Mouse (Mus musculus) B cell, adult 2 months (primary cell): ENCODE measurements around the gene Itgam.
A peak's percentile ranks its signal among the peaks of the same experiment; 100 is the strongest.

Experiments used
- DNase-seq, 2 experiments: peaks; one replicate each; pipeline ENCODE4 v3.0.0; 2022

Gene Itgam

GRCm38 (mm10) chr7:128058576-128058975, 3.9 kb upstream of the Itgam start:
- DNase-seq, result peak in 1 of 2 experiments; percentile 27

- DNase-seq, result no peak
Measured at GRCm38 (mm10) chr7:128059091-128059490, 3.3 kb upstream of the Itgam start.

GRCm38 (mm10) chr7:128063211-128063781, 856 bp downstream of the Itgam start:
- DNase-seq, result no peak

GRCm38 (mm10) chr7:128065547-128065946, 3.1 kb downstream of the Itgam start:
- DNase-seq, result peak in 1 of 2 experiments; percentile 28

GRCm38 (mm10) chr7:128067847-128068246, 5.4 kb downstream of the Itgam start:
- DNase-seq, result peak; percentile 39 to 53

GRCm38 (mm10) chr7:128069844-128070243, 7.4 kb downstream of the Itgam start:
- no peak for DNase-seq

GRCm38 (mm10) chr7:128071816-128072215, 9.4 kb downstream of the Itgam start:
- no peak for DNase-seq

- no peak for DNase-seq
Measured at GRCm38 (mm10) chr7:128080012-128080411, 17.6 kb downstream of the Itgam start.

- DNase-seq, result no peak
Measured at GRCm38 (mm10) chr7:128089141-128089540, 26.7 kb downstream of the Itgam start.

- DNase-seq, result no peak
Measured at GRCm38 (mm10) chr7:128098135-128098534, 35.7 kb downstream of the Itgam start.

GRCm38 (mm10) chr7:128100742-128101357, 38.4 kb downstream of the Itgam start:
- DNase-seq, result peak; percentile 18 to 45

GRCm38 (mm10) chr7:128105246-128105645, 42.8 kb downstream of the Itgam start:
- peak in 1 of 2 experiments; percentile 10 for DNase-seq

GRCm38 (mm10) chr7:128107462-128107861, 45.0 kb downstream of the Itgam start:
- DNase-seq, result no peak

GRCm38 (mm10) chr7:128110314-128110713, 47.9 kb downstream of the Itgam start:
- DNase-seq, result no peak

GRCm38 (mm10) chr7:128112131-128112530, 49.7 kb downstream of the Itgam start:
- no peak for DNase-seq

- no peak for DNase-seq
Measured at GRCm38 (mm10) chr7:128114371-128115105, 52.1 kb downstream of the Itgam start.

GRCm38 (mm10) chr7:128115211-128115958, 52.9 kb downstream of the Itgam start:
- peak; percentile 46 to 52 for DNase-seq

GRCm38 (mm10) chr7:128116396-128116795, 54.0 kb downstream of the Itgam start:
- DNase-seq, result no peak

- no peak for DNase-seq
Measured at GRCm38 (mm10) chr7:128119726-128120490, 57.5 kb downstream of the Itgam start.

GRCm38 (mm10) chr7:128128741-128129720, 66.6 kb downstream of the Itgam start, which contains the start of gene Itgax:
Itgax (plus strand) TSS chr7:128129547.
- no peak for DNase-seq

- no peak for DNase-seq
Measured at GRCm38 (mm10) chr7:128132148-128132547, 69.7 kb downstream of the Itgam start.
